Mouse (Mus musculus) layer of hippocampus, adult 8-10 months (tissue): ENCODE measurements around the gene Hnrnpr. TPM values are rescaled to one million over a fixed set of nuclear protein-coding genes. Genes with fewer than 3 reads are reported as not detected.
A peak's percentile ranks its signal among the peaks of the same experiment; 100 is the strongest.

Source experiments
- DNase-seq, 2 experiments: peaks; one replicate each; pipeline ENCODE4 v3.0.0; 2022; ENCODE audit warnings: low spot score in 2 of 2
- total RNA-seq, 4 experiments: library from RNA; stranded (reverse); gene quantifications; 2 replicates each; pipeline ENCODE4 v1.2.4; 2022

Hnrnpr gene
- total RNA-seq, 4 experiments from 2014 or later = 76.5 to 101 (median 87.2) TPM

- no peak for DNase-seq
These were observed 6.6 kb upstream of the Hnrnpr start for GRCm38 (mm10) chr4:136304181-136304580.

- DNase-seq = no peak
These were observed 2.4 kb upstream of the Hnrnpr start for GRCm38 (mm10) chr4:136308355-136308754.

- DNase-seq = no peak
These were observed 962 bp upstream of the Hnrnpr start for GRCm38 (mm10) chr4:136309780-136310179.

GRCm38 (mm10) chr4:136311042-136311999 is 579 bp downstream of the Hnrnpr start:
- DNase-seq = no peak

GRCm38 (mm10) chr4:136312616-136313015 is 1.9 kb downstream of the Hnrnpr start:
- DNase-seq = no peak

GRCm38 (mm10) chr4:136317667-136318066 is 6.9 kb downstream of the Hnrnpr start:
- no peak for DNase-seq

GRCm38 (mm10) chr4:136320016-136320415 is 9.3 kb downstream of the Hnrnpr start:
- no peak for DNase-seq

GRCm38 (mm10) chr4:136324226-136324625 is 13.5 kb downstream of the Hnrnpr start:
- no peak for DNase-seq

GRCm38 (mm10) chr4:136327238-136327637 is 16.5 kb downstream of the Hnrnpr start:
- no peak for DNase-seq

- no peak for DNase-seq
These were observed 17.4 kb downstream of the Hnrnpr start for GRCm38 (mm10) chr4:136328115-136328514.

GRCm38 (mm10) chr4:136331709-136332108 is 21.0 kb downstream of the Hnrnpr start:
- no peak for DNase-seq

- DNase-seq = no peak
These were observed 22.4 kb downstream of the Hnrnpr start for GRCm38 (mm10) chr4:136333191-136333590.

GRCm38 (mm10) chr4:136335065-136335464 is 24.3 kb downstream of the Hnrnpr start:
- no peak for DNase-seq

- DNase-seq = no peak
These were observed 26.4 kb downstream of the Hnrnpr start for GRCm38 (mm10) chr4:136337129-136337528.

- DNase-seq = no peak
These were observed 38.9 kb downstream of the Hnrnpr start for GRCm38 (mm10) chr4:136349616-136350015.

- no peak for DNase-seq
These were observed 46.3 kb downstream of the Hnrnpr start for GRCm38 (mm10) chr4:136357026-136357425.

GRCm38 (mm10) chr4:136357429-136357828 is 46.7 kb downstream of the Hnrnpr start:
- DNase-seq = no peak

- DNase-seq = no peak
These were observed 57.1 kb downstream of the Hnrnpr start for GRCm38 (mm10) chr4:136367856-136368255.

GRCm38 (mm10) chr4:136369727-136370126 is 59.0 kb downstream of the Hnrnpr start:
- DNase-seq = peak; percentile 43 to 53

- no peak for DNase-seq
These were observed 62.9 kb downstream of the Hnrnpr start for GRCm38 (mm10) chr4:136373494-136374181.

GRCm38 (mm10) chr4:136377001-136377400 is 66.3 kb downstream of the Hnrnpr start:
- DNase-seq = no peak

GRCm38 (mm10) chr4:136383052-136383451 is 72.3 kb downstream of the Hnrnpr start:
- DNase-seq = no peak
